Mouse (Mus musculus) liver (tissue): ENCODE data around the gene Btbd35f20.
"Not testable (repeated sequence)": the region's sequence is repeated elsewhere in the genome, so short reads cannot be mapped to it uniquely, and the experiment has no call there.

ENCODE experiments used
- DNase-seq: peaks from one replicate; pipeline ENCODE4 v3.0.0-alpha.2; 2020; ENCODE audit warnings: mixed read lengths

Btbd35f20 gene

DNA sequence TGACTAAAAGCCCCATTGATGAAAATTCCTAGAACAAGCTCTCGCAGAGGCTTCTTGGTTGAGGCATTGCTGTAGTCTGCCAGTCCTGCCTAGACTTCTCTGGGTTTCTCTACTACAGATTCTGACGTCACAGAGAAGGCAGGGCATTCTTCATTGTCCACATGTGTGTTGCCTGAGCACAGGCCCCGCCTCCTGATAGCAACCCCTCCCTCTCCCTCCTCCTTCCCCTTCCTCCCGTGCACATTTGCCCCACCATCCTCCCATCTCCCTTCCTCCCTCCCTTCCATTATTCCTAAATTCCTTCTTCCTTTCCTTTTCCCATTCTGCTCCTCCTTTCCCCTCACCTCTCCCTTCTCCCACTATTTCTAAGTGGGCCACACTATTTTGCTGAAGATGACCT, at the start of gene Btbd35f20:
Btbd35f20 (minus strand) TSS at position 101 of the 400 bp plus-strand sequence.
- not testable (repeated sequence) for DNase-seq
